Mouse (Mus musculus) heart, embryonic 13.5 days (tissue): ENCODE measurements around the gene Tat. TPM values are rescaled to one million over a fixed set of nuclear protein-coding genes. Genes with fewer than 3 reads are reported as not detected.

Experiments used
- ATAC-seq: fragments of 200-750 bp; cut with Nextera tagmentation; 2 replicates; pipeline ENCODE4 v1.8.0; 2017; ENCODE audit warnings: moderate TSS enrichment; ENCODE audit not compliant: insufficient number of reproducible peaks, low FRiP score, low TSS enrichment; ENCODE audit errors: extremely low read depth
- H3K27ac ChIP-seq: fragments of 300-500 bp; sonication (generic); replicated peaks from 2 replicates; pipeline ENCODE4 v1.5.1; 2015; ENCODE audit warnings: moderate library complexity, mild to moderate bottlenecking, inconsistent platforms
- H3K27me3 ChIP-seq: fragments of 300-500 bp; sonication (generic); replicated peaks from 2 replicates; pipeline ENCODE4 v1.6.1; 2015; ENCODE audit warnings: mild to moderate bottlenecking, inconsistent platforms
- H3K36me3 ChIP-seq: fragments of 300-500 bp; sonication (generic); 2 replicates; pipeline ENCODE4 v1.6.1; 2015; ENCODE audit warnings: mild to moderate bottlenecking, inconsistent platforms
- H3K4me1 ChIP-seq: fragments of 300-500 bp; sonication (generic); 2 replicates; pipeline ENCODE4 v1.6.1; 2015; ENCODE audit warnings: inconsistent platforms
- H3K4me2 ChIP-seq: fragments of 300-500 bp; sonication (generic); 2 replicates; pipeline ENCODE4 v1.6.1; 2015; ENCODE audit warnings: inconsistent platforms, mild to moderate bottlenecking, moderate library complexity
- H3K4me3 ChIP-seq: fragments of 300-500 bp; sonication (generic); 2 replicates; pipeline ENCODE4 v1.5.1; 2015; ENCODE audit warnings: moderate library complexity, mild to moderate bottlenecking, inconsistent platforms
- H3K9ac ChIP-seq: fragments of 300-500 bp; sonication (generic); 2 replicates; pipeline ENCODE4 v1.6.1; 2015; ENCODE audit warnings: inconsistent platforms, mild to moderate bottlenecking, moderate library complexity
- H3K9me3 ChIP-seq: fragments of 300-500 bp; sonication (generic); 2 replicates; pipeline ENCODE4 v1.6.1; 2016; ENCODE audit warnings: inconsistent platforms
- WGBS: fragments of 180-500 bp; shearing (Covaris S2); methylation state at CpG from one replicate; pipeline ENCODE4 v1.1.7; 2015; ENCODE audit warnings: mixed read lengths; 5-methylcytosine and 5-hydroxymethylcytosine counted together
- polyA plus RNA-seq: library from polyadenylated mRNA; unstranded; fragments of >200 nt; fragmentation: Nextera tagmentation; extraction: Ambion mirVana; gene quantifications from 2 replicates; pipeline ENCODE4 v1.2.1, GENCODE M21; 2015

The Tat gene
- polyA plus RNA-seq, result 0.27 TPM in 1 of 2 replicates, not detected in the other

- Histone ChIP-seq H3K9ac (no peak within 1 kb of the TSS), H3K4me1 (no peaks in the 10 kb centered on the region), H3K27me3 (no peaks in the 10 kb centered on the region), H3K27ac (no peak within 1 kb of the TSS), H3K4me3 (no peak within 1 kb of the TSS), H3K9me3 (no peaks in the 10 kb centered on the region), H3K4me2 (no peak within 1 kb of the TSS), H3K36me3 (no peaks in the 10 kb centered on the region)
- 70% methylated on average over 8 of the region's 8 CpGs for WGBS
- ATAC-seq, result no peak
These were observed at the start of gene Tat for GRCm38 (mm10) chr8:109990224-109990623. Tat (plus strand) TSS chr8:109990437.

- Histone ChIP-seq H3K36me3 (peaks cover 59% of the 10 kb centered on the region), H3K27me3 (peaks cover 6% of the 10 kb centered on the region), H3K4me3 (no peak overlapping the region), H3K27ac (no peak overlapping the region), H3K9me3 (no peaks in the 10 kb centered on the region), H3K4me1 (peaks cover 9% of the 10 kb centered on the region), H3K9ac (no peak overlapping the region), H3K4me2 (no peak overlapping the region)
- 75% methylated on average over 2 of the region's 2 CpGs for WGBS
- ATAC-seq, result no peak
These were observed 48.5 kb upstream of the Tat start for GRCm38 (mm10) chr8:109941606-109942360.

- peaks cover 39% of the 10 kb centered on the region for H3K27me3 ChIP-seq
- no peaks in the 10 kb centered on the region for H3K9me3 ChIP-seq
- no peak overlapping the region for H3K4me3 ChIP-seq
- 52% methylated on average over 9 of the region's 9 CpGs for WGBS
- no peak for ATAC-seq
- H3K27ac ChIP-seq, result no peak overlapping the region
- peaks cover 22% of the 10 kb centered on the region for H3K4me1 ChIP-seq
- peaks cover 32% of the 10 kb centered on the region for H3K36me3 ChIP-seq
- no peak overlapping the region for H3K9ac ChIP-seq
- no peak overlapping the region for H3K4me2 ChIP-seq
These were observed 45.0 kb upstream of the Tat start for GRCm38 (mm10) chr8:109945153-109945632.

- WGBS, result 77% methylated on average over 7 of the region's 7 CpGs
- Histone ChIP-seq H3K9ac (no peak overlapping the region), H3K9me3 (no peaks in the 10 kb centered on the region), H3K27ac (no peak overlapping the region), H3K4me3 (no peak overlapping the region), H3K36me3 (peaks cover 27% of the 10 kb centered on the region), H3K27me3 (peaks cover 44% of the 10 kb centered on the region), H3K4me2 (no peak overlapping the region), H3K4me1 (peaks cover 22% of the 10 kb centered on the region)
- ATAC-seq, result no peak
These were observed 44.5 kb upstream of the Tat start for GRCm38 (mm10) chr8:109945694-109946093.

GRCm38 (mm10) chr8:109946272-109946671, 44.0 kb upstream of the Tat start:
- 78% methylated on average over 7 of the region's 7 CpGs for WGBS
- Histone ChIP-seq H3K4me3 (no peak overlapping the region), H3K4me1 (peaks cover 22% of the 10 kb centered on the region), H3K36me3 (peaks cover 21% of the 10 kb centered on the region), H3K27me3 (peaks cover 50% of the 10 kb centered on the region), H3K9ac (no peak overlapping the region), H3K27ac (no peak overlapping the region), H3K4me2 (no peak overlapping the region), H3K9me3 (no peaks in the 10 kb centered on the region)
- no peak for ATAC-seq

GRCm38 (mm10) chr8:109947447-109948284, 42.6 kb upstream of the Tat start:
- peak overlapping the region; percentile 67 for H3K9ac ChIP-seq
- H3K27ac ChIP-seq, result no peak overlapping the region
- no peaks in the 10 kb centered on the region for H3K9me3 ChIP-seq
- peak overlapping the region; percentile 81 for H3K4me2 ChIP-seq
- peak overlapping the region; percentile 50 for H3K4me3 ChIP-seq
- ATAC-seq, result no peak
- H3K36me3 ChIP-seq, result peaks cover 15% of the 10 kb centered on the region
- peaks cover 63% of the 10 kb centered on the region for H3K27me3 ChIP-seq
- WGBS, result 2% methylated on average over 26 of the region's 26 CpGs
- H3K4me1 ChIP-seq, result peaks cover 14% of the 10 kb centered on the region; the same call in 1 of the 2 replicates

- Histone ChIP-seq H3K27ac (no peak overlapping the region), H3K27me3 (peaks cover 68% of the 10 kb centered on the region), H3K4me2 (peak overlapping the region; percentile 81), H3K9ac (peak overlapping the region; percentile 67), H3K9me3 (no peaks in the 10 kb centered on the region), H3K4me3 (peak overlapping the region; percentile 50), H3K4me1 (peaks cover 14% of the 10 kb centered on the region; the same call in 1 of the 2 replicates), H3K36me3 (peaks cover 10% of the 10 kb centered on the region)
- no peak for ATAC-seq
- 7% methylated on average over 19 of the region's 19 CpGs for WGBS
These were observed 42.0 kb upstream of the Tat start for GRCm38 (mm10) chr8:109948285-109948564.

GRCm38 (mm10) chr8:109952171-109952570, 38.1 kb upstream of the Tat start:
- Histone ChIP-seq H3K27ac (no peak overlapping the region), H3K4me2 (no peak overlapping the region), H3K4me3 (no peak overlapping the region), H3K9me3 (no peaks in the 10 kb centered on the region), H3K36me3 (no peaks in the 10 kb centered on the region), H3K4me1 (peaks cover 15% of the 10 kb centered on the region), H3K9ac (no peak overlapping the region), H3K27me3 (peaks cover 71% of the 10 kb centered on the region)
- 62% methylated on average over 7 of the region's 7 CpGs for WGBS
- ATAC-seq, result no peak

GRCm38 (mm10) chr8:109954486-109954948, 35.7 kb upstream of the Tat start:
- H3K9me3 ChIP-seq, result no peaks in the 10 kb centered on the region
- H3K4me2 ChIP-seq, result no peak overlapping the region
- 55% methylated on average over 13 of the region's 13 CpGs for whole genome bisulfite sequencing
- no peaks in the 10 kb centered on the region for H3K36me3 ChIP-seq
- H3K9ac ChIP-seq, result no peak overlapping the region
- no peak overlapping the region for H3K27ac ChIP-seq
- peaks cover 17% of the 10 kb centered on the region for H3K4me1 ChIP-seq
- ATAC-seq, result no peak
- peaks cover 50% of the 10 kb centered on the region for H3K27me3 ChIP-seq
- no peak overlapping the region for H3K4me3 ChIP-seq

- WGBS, result 9% methylated on average over 16 of the region's 16 CpGs
- H3K4me3 ChIP-seq, result peak overlapping the region; percentile 25
These were observed 32.8 kb upstream of the Tat start for GRCm38 (mm10) chr8:109957167-109958028.

More at GRCm38 (mm10) chr8:109957167-109958028, 32.8 kb upstream of the Tat start:
- H3K4me2 ChIP-seq, result peak overlapping the region; percentile 59
- peaks cover 27% of the 10 kb centered on the region for H3K4me1 ChIP-seq
- no peak overlapping the region for H3K9ac ChIP-seq
- ATAC-seq, result no peak
- H3K36me3 ChIP-seq, result no peaks in the 10 kb centered on the region
- peaks cover 51% of the 10 kb centered on the region for H3K27me3 ChIP-seq
- H3K9me3 ChIP-seq, result no peaks in the 10 kb centered on the region
- H3K27ac ChIP-seq, result peak overlapping the region; percentile 73; the same call in 1 of the 2 replicates
